8 mouse cellular contexts compared by ENCODE assay signal in genomic region chr9:35123456-35123803, GRCm38 (mm10). TPM values are rescaled to one million over a fixed set of nuclear protein-coding genes. Genes with fewer than 3 reads are reported as not detected.
DNase-seq lines count a peak whose midpoint lies in the region; ATAC-seq and TF ChIP-seq lines count a peak whose summit lies in the region.

No protein-coding gene starts in this region.

- H3K27ac ChIP-seq in heart, embryonic 13.5 days (replicated peaks): peak overlapping the region; percentile 33
- peak overlapping the region; percentile 86 for H3K27ac ChIP-seq in lung, postnatal 0 days (ENCODE audit: low read length)
- no peak overlapping the region for H3K27ac ChIP-seq in midbrain, embryonic 10.5 days (replicated peaks)

- no peak for ATAC-seq in heart, embryonic 13.5 days (ENCODE audit: extremely low read depth, insufficient number of reproducible peaks, low FRiP score, low TSS enrichment)
- peak; percentile 24 for ATAC-seq in CD4-positive, CD25-positive, alpha-beta regulatory T cell, adult 4 months
- ATAC-seq in erythroblast, adult 5-6 weeks (replicated peaks; ENCODE audit: low FRiP score, poor library complexity, severe bottlenecking): 0 out of 2 replicates have a peak, but pooled peaks have one; percentile 6
- ATAC-seq in lung, postnatal 0 days: peak; percentile 74

- H3K9me3 ChIP-seq in heart, embryonic 13.5 days: no peaks in the 10 kb centered on the region
- H3K9me3 ChIP-seq in lung, postnatal 0 days (ENCODE audit: low read length): no peaks in the 10 kb centered on the region
- H3K9me3 ChIP-seq in midbrain, embryonic 10.5 days (replicated peaks): no peaks in the 10 kb centered on the region

- H3K36me3 ChIP-seq in heart, embryonic 13.5 days: peaks cover 47% of the 10 kb centered on the region
- H3K36me3 ChIP-seq in lung, postnatal 0 days (ENCODE audit: insufficient read depth, low read length): no peaks in the 10 kb centered on the region; the same call in 1 of the 2 replicates
- peaks cover 74% of the 10 kb centered on the region for H3K36me3 ChIP-seq in midbrain, embryonic 10.5 days

- WGBS in heart, embryonic 13.5 days: 65% methylated on average over 2 of the region's 2 CpGs
- WGBS in lung, postnatal 0 days: 17% methylated on average over 2 of the region's 2 CpGs
- WGBS in midbrain, embryonic 10.5 days: 76% methylated on average over 2 of the region's 2 CpGs

- TF ChIP-seq EP300 in lung, postnatal 0 days (IDR thresholded peaks at IDR 0.05): no peak

- no peak for DNase-seq in heart, postnatal 14 days
- peak; percentile 74 for DNase-seq in lung, postnatal 0 days (ENCODE audit: low spot score)
- DNase-seq in right cerebral cortex, postnatal 4 days: no peak
- DNase-seq in left cerebral cortex, postnatal 14 days (ENCODE audit: low spot score in 2 of 2): no peak
- DNase-seq in midbrain, embryonic 10.5 days (ENCODE audit: low spot score): no peak

- H3K4me3 ChIP-seq in heart, embryonic 13.5 days: no peak overlapping the region
- H3K4me3 ChIP-seq in lung, postnatal 0 days (ENCODE audit: low read depth, low read length): no peak overlapping the region
- H3K4me3 ChIP-seq in midbrain, embryonic 10.5 days: no peak overlapping the region

- intact Hi-C loops in heart, postnatal 14 days (cut with DNase I): no loop called here
- intact Hi-C loops in left cerebral cortex, postnatal 14 days (cut with DNase I): no loop called here

- no peak overlapping the region for H3K4me2 ChIP-seq in heart, embryonic 13.5 days
- H3K4me2 ChIP-seq in lung, postnatal 0 days (replicated peaks; ENCODE audit: low read depth, low read length): no peak overlapping the region

- H3K9ac ChIP-seq in heart, embryonic 13.5 days: no peak overlapping the region
- H3K9ac ChIP-seq in lung, postnatal 0 days (replicated peaks; ENCODE audit: low read depth): no peak overlapping the region

- peaks cover 43% of the 10 kb centered on the region for H3K4me1 ChIP-seq in heart, embryonic 13.5 days
- H3K4me1 ChIP-seq in lung, postnatal 0 days (ENCODE audit: insufficient read depth, low read depth, low read length): peaks cover 28% of the 10 kb centered on the region
- H3K4me1 ChIP-seq in midbrain, embryonic 10.5 days: no peaks in the 10 kb centered on the region

- no peak for TF ChIP-seq CTCF in lung, postnatal 0 days (IDR thresholded peaks at IDR 0.05)

- no peaks in the 10 kb centered on the region for H3K27me3 ChIP-seq in heart, embryonic 13.5 days (replicated peaks)
- no peaks in the 10 kb centered on the region for H3K27me3 ChIP-seq in lung, postnatal 0 days (replicated peaks; ENCODE audit: insufficient read depth, low read length)
- no peaks in the 10 kb centered on the region for H3K27me3 ChIP-seq in midbrain, embryonic 10.5 days (ENCODE audit: low read depth, poor library complexity, severe bottlenecking)

RNA-seq across cellular contexts. Expression of gene St3gal4, which starts 4.4 kb away (rescaled TPM):
- 15.4 and 20.9 TPM in 2 replicates for polyA plus RNA-seq in heart, embryonic 13.5 days (2015; fragmentation: Nextera tagmentation; extraction: Ambion mirVana)
- 10 to 100 TPM; 36.2 to 38.3 TPM for total RNA-seq in heart, postnatal 14 days (2021)
- 10 to 100 TPM; 16.8 to 22.5 TPM for polyA plus RNA-seq in CD4-positive, CD25-positive, alpha-beta regulatory T cell, adult 4 months (2017; shearing (Covaris generic))
- 8.6 and 18.6 TPM in 2 replicates for total RNA-seq in erythroblast, adult 5-6 weeks (2015; ENCODE audit: low replicate concordance)
- total RNA-seq in erythroblast, adult 5-6 weeks (2017; ENCODE audit: low replicate concordance): 10.1 and 33.9 TPM in 2 replicates
- 50.0 and 55.7 TPM in 2 replicates for polyA plus RNA-seq in lung, postnatal 0 days (2015; fragmentation: Nextera tagmentation; extraction: Ambion mirVana)
- total RNA-seq in left cerebral cortex, postnatal 14 days (2021): 10 to 100 TPM; 28.2 to 29.9 TPM
- 10.7 and 11.2 TPM in 2 replicates for polyA plus RNA-seq in midbrain, embryonic 10.5 days (2016; fragmentation: Nextera tagmentation; extraction: Ambion mirVana)

RNA-seq across cellular contexts. Expression of gene Dcps, which starts 52.4 kb away (rescaled TPM):
- 60.0 and 69.6 TPM in 2 replicates for polyA plus RNA-seq in heart, embryonic 13.5 days (2015; fragmentation: Nextera tagmentation; extraction: Ambion mirVana)
- 10 to 100 TPM; 14.2 to 17.1 TPM for total RNA-seq in heart, postnatal 14 days (2021)
- polyA plus RNA-seq in CD4-positive, CD25-positive, alpha-beta regulatory T cell, adult 4 months (2017; shearing (Covaris generic)): 10 to 100 TPM; 70.6 to 90.4 TPM
- 6.1 and 7.5 TPM in 2 replicates for total RNA-seq in erythroblast, adult 5-6 weeks (2015; ENCODE audit: low replicate concordance)
- total RNA-seq in erythroblast, adult 5-6 weeks (2017; ENCODE audit: low replicate concordance): 7.4 and 8.3 TPM in 2 replicates
- 39.4 and 44.4 TPM in 2 replicates for polyA plus RNA-seq in lung, postnatal 0 days (2015; fragmentation: Nextera tagmentation; extraction: Ambion mirVana)
- total RNA-seq in left cerebral cortex, postnatal 14 days (2021): 10 to 100 TPM; 15.6 to 17.8 TPM
- 108 TPM in 2 replicates for polyA plus RNA-seq in midbrain, embryonic 10.5 days (2016; fragmentation: Nextera tagmentation; extraction: Ambion mirVana)
